Mouse (Mus musculus) adrenal gland, postnatal 4 days (tissue): Measurements from ENCODE around the gene Lor. TPM values are rescaled to one million over a fixed set of nuclear protein-coding genes. Genes with fewer than 3 reads are reported as not detected.
A peak's percentile ranks its signal among the peaks of the same experiment; 100 is the strongest.

Experiments used
- DNase-seq, 2 experiments: peaks; one replicate each; pipeline ENCODE4 v3.0.0; 2021 to 2022; ENCODE audit warnings: low spot score in 2 of 2, mixed read lengths in 2 of 2
- long read RNA-seq, 2 experiments: library from polyadenylated mRNA; stranded (forward); transcript quantifications; one replicate each; pipeline ENCODE4 v2.0.0; 2021
- microRNA-seq: library from miRNA; unstranded; fragments of <30 nt; microRNA quantifications from one replicate; pipeline ENCODE4 v1.2.0, GENCODE M21; 2021
- total RNA-seq, 2 experiments: library from RNA; stranded (reverse); gene quantifications; 2 replicates each; pipeline ENCODE4 v1.2.3; 2021

The Lor gene
- total RNA-seq, result under 1 TPM; 0.22 to 0.28 TPM
- long read RNA-seq, experiment 1, partial matches to known transcripts, result 0 of 1 reads
- long read RNA-seq, experiment 1, other reads (novel, unspliced or antisense), result 1 of 1 reads
- long read RNA-seq, experiment 2, partial matches to known transcripts, result 0 of 1 reads
- long read RNA-seq, experiment 2, other reads (novel, unspliced or antisense), result 1 of 1 reads

DNA sequence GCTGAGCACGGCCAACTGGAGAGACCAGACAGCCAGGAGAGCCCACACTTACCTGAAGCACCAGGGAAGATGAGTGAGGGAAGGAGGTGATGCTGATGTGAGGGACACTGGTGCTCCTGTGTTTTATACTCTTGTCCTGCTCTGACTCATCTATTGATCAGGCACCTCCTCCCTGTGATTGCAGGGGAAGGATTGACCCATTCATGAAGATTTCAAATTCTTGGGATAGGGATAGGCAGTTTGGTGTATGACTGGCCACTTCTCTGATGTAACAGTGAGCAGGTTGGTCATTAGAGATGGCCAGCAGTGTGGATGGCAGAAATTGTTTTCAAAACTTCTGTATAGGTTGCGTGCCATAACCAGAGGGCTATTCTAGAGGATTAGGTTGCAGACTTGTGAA lies at the start of gene Lor:
Gene Lor (minus strand): TSS at position 101 of the 400 bp plus-strand sequence.
- DNase-seq, result no peak

GRCm38 (mm10) chr3:92123847-92124246 lies 40.9 kb upstream of the Lor start, which contains the start of gene Prr9:
Gene Prr9, minus strand, starts transcription at chr3:92123947.
- DNase-seq, result no peak

- DNase-seq, result no peak
Observed at GRCm38 (mm10) chr3:92120902-92121301, 38.0 kb upstream of the Lor start.

DNA sequence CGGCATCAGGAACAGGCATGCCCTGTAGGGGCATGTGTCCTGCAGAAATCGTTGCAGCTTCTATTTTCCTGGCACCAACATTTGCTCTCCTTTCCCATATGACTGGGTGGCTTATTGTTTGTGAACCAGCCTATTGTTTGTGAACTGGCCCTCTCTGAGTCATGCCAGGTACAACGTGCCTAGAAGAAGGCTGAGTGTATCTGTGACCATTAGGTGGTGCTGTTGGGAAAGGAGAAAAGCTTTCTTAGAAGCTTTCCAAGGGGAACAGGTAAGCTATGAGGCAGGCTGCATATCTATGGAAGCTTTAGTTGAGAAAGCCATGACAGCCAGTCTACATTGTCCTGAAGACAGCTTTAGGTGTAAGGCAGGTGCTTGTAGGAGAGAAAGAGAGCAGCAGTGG lies 35.0 kb upstream of the Lor start:
- no peak for DNase-seq

- DNase-seq, result no peak
Observed at GRCm38 (mm10) chr3:92111526-92111925, 28.6 kb upstream of the Lor start.

GRCm38 (mm10) chr3:92110790-92111189 lies 27.8 kb upstream of the Lor start:
- DNase-seq, result no peak

DNA sequence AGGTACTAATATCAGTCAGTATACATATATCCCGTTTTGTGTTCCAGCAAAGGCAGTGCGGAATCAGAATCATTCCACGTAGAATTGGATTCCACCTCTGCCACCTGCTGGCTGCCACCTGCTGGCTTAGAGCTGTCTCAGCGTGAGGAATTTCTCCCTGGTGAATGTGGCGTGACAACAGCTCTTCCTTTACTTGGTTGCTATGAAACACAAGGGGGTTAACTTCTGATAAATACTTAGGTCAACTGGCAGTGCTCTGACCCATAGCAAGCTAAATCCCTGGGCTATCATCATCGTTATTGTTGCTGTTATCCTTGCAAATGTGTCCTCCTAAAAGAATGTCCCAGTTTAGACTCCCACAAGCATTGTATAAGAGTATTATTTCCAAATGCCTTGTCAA lies 23.6 kb upstream of the Lor start:
- no peak for DNase-seq

DNA sequence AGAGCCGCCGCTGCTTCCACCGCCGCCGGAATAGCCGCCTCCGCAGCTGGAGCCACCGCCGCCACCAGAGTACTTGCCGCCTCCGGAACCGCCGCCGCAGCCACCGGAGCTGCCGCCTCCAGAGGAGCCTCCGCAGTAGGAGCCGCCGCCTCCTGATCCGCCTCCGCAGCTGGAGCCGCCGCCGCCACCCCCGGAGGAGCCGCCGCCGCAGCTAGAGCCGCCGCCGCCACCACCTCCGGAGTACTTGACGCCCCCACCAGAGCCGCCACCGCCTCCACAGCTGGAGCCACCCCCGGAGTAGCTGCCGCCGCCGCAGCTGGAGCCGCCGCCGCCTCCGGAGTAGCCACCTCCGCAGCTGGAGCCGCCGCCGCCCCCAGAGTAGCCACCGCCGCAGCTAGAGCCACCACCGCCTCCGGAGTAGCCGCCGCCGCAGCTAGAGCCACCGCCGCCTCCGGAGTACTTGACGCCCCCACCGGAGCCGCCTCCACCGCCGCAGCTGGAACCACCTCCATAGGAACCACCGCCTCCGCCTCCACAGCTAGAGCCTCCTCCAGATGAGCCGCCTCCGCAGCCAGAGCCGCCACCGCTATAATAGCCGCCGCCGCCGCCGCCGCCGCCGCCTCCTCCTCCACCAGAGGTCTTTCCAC lies 1.5 kb downstream of the Lor start:
- DNase-seq, result peak; percentile 5 to 6

- peak; percentile 42 to 50 for DNase-seq
Observed at GRCm38 (mm10) chr3:92080462-92081284, 2.3 kb downstream of the Lor start.

GRCm38 (mm10) chr3:92050382-92051054 lies 32.4 kb downstream of the Lor start:
- DNase-seq, result no peak

DNA sequence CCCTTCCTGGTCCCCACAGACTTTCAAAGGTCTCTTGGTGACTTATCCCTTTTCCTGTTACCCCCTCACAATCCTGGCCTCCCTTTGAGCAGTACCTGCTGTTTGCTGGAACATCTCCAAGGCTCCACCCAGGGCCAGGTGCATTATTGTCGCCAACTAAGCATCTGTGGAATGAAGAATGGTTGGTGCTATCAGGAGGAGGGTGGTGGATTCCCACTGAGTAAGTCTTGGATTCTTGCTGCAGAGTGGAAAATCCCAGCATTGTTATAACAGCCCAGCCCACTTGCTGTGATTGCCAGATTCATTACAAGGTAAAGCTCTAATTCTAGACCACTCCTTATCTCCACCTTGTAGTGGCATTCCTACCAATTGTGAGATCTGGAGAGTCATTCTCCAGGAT lies 49.0 kb downstream of the Lor start:
- DNase-seq, result no peak

DNA sequence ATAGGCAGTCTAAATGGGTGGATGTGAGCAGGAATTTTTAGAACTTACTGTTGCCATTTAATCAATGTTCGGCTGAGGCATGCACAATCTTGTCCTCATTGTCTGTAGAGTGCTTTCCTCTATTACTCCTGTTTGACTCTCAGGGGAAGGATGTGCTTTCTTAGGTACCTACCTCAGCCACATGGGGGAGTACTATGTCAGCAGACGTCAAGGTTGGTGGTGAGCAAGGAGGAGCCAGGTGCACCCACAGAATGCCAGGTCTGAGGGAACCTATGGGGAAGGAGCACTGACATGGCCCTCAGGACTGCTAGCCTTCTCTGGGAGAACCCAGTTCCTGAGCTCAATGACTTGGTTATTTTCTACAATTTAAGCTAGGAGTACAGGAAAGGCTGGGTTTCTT lies 49.7 kb downstream of the Lor start:
- DNase-seq, result no peak

Small RNAs within 50 kb of the gene (microRNA-seq; reads per million reads assigned to microRNA genes)
- gene Gm25145, result not detected

Other genes starting within 250 kb of the Lor start
- not detected for gene Pglyrp3, start 68.6 kb downstream of the Lor start, total RNA-seq
- gene Prr9, start 40.8 kb upstream of the Lor start, total RNA-seq, result not detected
- not detected for gene Lelp1, start 59.6 kb upstream of the Lor start, total RNA-seq
- gene Sprr2a1, start 132.7 kb upstream of the Lor start, total RNA-seq, result not detected
- not detected for gene Sprr2a2, start 132.8 kb upstream of the Lor start, total RNA-seq
- gene Sprr2a3, start 202.3 kb upstream of the Lor start, total RNA-seq, result not detected
- gene Sprr2b, start 233.5 kb upstream of the Lor start, total RNA-seq, result not detected